Mouse (Mus musculus) E14TG2a.4 (cell line): ENCODE measurements around the gene Tenm3.
A peak's percentile ranks its signal among the peaks of the same experiment; 100 is the strongest.

Experiments
- H3K27me3 ChIP-seq: 2 replicates; pipeline ENCODE4 v1.6.1; 2014; ENCODE audit warnings: low read length, control low read depth; ENCODE audit not compliant: insufficient read depth
- H3K36me3 ChIP-seq: 2 replicates; pipeline ENCODE4 v1.6.1; 2014; ENCODE audit warnings: low read length, control low read depth; ENCODE audit not compliant: insufficient read depth
- H3K4me1 ChIP-seq: replicated peaks from 2 replicates; pipeline ENCODE4 v1.6.1; 2014; ENCODE audit warnings: low read depth, low read length, control low read depth
- H3K4me3 ChIP-seq: replicated peaks from 2 replicates; pipeline ENCODE4 v1.5.1; 2014; ENCODE audit warnings: mild to moderate bottlenecking, low read length
- H3K9me3 ChIP-seq: 2 replicates; pipeline ENCODE4 v1.6.1; 2014; ENCODE audit warnings: low read length, control low read depth
- CTCF ChIP-seq: conservative IDR thresholded peaks from 2 replicates; pipeline ENCODE4 v1.5.1; 2014; ENCODE audit warnings: low read length
- NANOG ChIP-seq: IDR thresholded peaks from 2 replicates; pipeline ENCODE4 v1.6.1; 2014; ENCODE audit warnings: borderline replicate concordance, low read length, mixed read lengths
- POU5F1 ChIP-seq: IDR thresholded peaks from 2 replicates; pipeline ENCODE4 v1.6.1; 2014; ENCODE audit warnings: low read length, borderline replicate concordance

Tenm3 gene

GRCm38 (mm10) chr8:48458373-48458772 is 385.4 kb downstream of the Tenm3 start:
- H3K4me1 ChIP-seq = peaks cover 33% of the 10 kb centered on the region
- H3K36me3 ChIP-seq = no peaks in the 10 kb centered on the region

GRCm38 (mm10) chr8:48456328-48457124 is 387.2 kb downstream of the Tenm3 start:
- no peaks in the 10 kb centered on the region for H3K27me3 ChIP-seq
- no peaks in the 10 kb centered on the region for H3K36me3 ChIP-seq
- TF ChIP-seq POU5F1 (no peak), NANOG (no peak), CTCF (no peak)
- H3K9me3 ChIP-seq = no peaks in the 10 kb centered on the region
- H3K4me3 ChIP-seq = peak overlapping the region; percentile 17; the same call in 1 of the 2 replicates
- peaks cover 33% of the 10 kb centered on the region for H3K4me1 ChIP-seq

More at GRCm38 (mm10) chr8:48458373-48458772, 385.4 kb downstream of the Tenm3 start:
- TF ChIP-seq NANOG (no peak), CTCF (no peak), POU5F1 (no peak)
- Histone ChIP-seq H3K27me3 (no peaks in the 10 kb centered on the region), H3K4me3 (no peak overlapping the region), H3K9me3 (no peaks in the 10 kb centered on the region)

- Histone ChIP-seq H3K4me1 (peaks cover 25% of the 10 kb centered on the region), H3K27me3 (no peaks in the 10 kb centered on the region), H3K4me3 (no peak overlapping the region), H3K36me3 (no peaks in the 10 kb centered on the region), H3K9me3 (no peaks in the 10 kb centered on the region)
- TF ChIP-seq NANOG = no peak
- no peak for TF ChIP-seq CTCF
- no peak for TF ChIP-seq POU5F1
Measured at GRCm38 (mm10) chr8:48451247-48451635, 392.5 kb downstream of the Tenm3 start.

GRCm38 (mm10) chr8:48450397-48451246 is 393.1 kb downstream of the Tenm3 start:
- Histone ChIP-seq H3K36me3 (no peaks in the 10 kb centered on the region), H3K4me1 (peaks cover 22% of the 10 kb centered on the region), H3K4me3 (no peak overlapping the region), H3K9me3 (no peaks in the 10 kb centered on the region), H3K27me3 (no peaks in the 10 kb centered on the region)
- TF ChIP-seq POU5F1 (no peak), CTCF (no peak), NANOG (no peak)

- Histone ChIP-seq H3K27me3 (no peaks in the 10 kb centered on the region), H3K9me3 (no peaks in the 10 kb centered on the region), H3K4me3 (0 out of 2 replicates have a peak overlapping the region, but pooled peaks have one; percentile 4), H3K36me3 (no peaks in the 10 kb centered on the region), H3K4me1 (peaks cover 22% of the 10 kb centered on the region)
- TF ChIP-seq NANOG (peak; percentile 29; the same call in 1 of the 2 replicates), CTCF (no peak)
Measured at GRCm38 (mm10) chr8:48449625-48450024, 394.1 kb downstream of the Tenm3 start.

GRCm38 (mm10) chr8:48445690-48446089 is 398.1 kb downstream of the Tenm3 start:
- Histone ChIP-seq H3K4me3 (no peak overlapping the region), H3K27me3 (no peaks in the 10 kb centered on the region)
- TF ChIP-seq CTCF = no peak
- TF ChIP-seq NANOG = no peak
- TF ChIP-seq POU5F1 = no peak

GRCm38 (mm10) chr8:48439491-48439890 is 404.3 kb downstream of the Tenm3 start:
- Histone ChIP-seq H3K4me3 (no peak overlapping the region), H3K4me1 (no peaks in the 10 kb centered on the region), H3K36me3 (no peaks in the 10 kb centered on the region), H3K9me3 (no peaks in the 10 kb centered on the region), H3K27me3 (no peaks in the 10 kb centered on the region)
- TF ChIP-seq NANOG (no peak), POU5F1 (no peak), CTCF (no peak)

More at GRCm38 (mm10) chr8:48445690-48446089, 398.1 kb downstream of the Tenm3 start:
- peaks cover 22% of the 10 kb centered on the region for H3K4me1 ChIP-seq
- H3K9me3 ChIP-seq = no peaks in the 10 kb centered on the region
- no peaks in the 10 kb centered on the region for H3K36me3 ChIP-seq

- H3K4me3 ChIP-seq = no peak overlapping the region
- no peaks in the 10 kb centered on the region for H3K4me1 ChIP-seq
- TF ChIP-seq POU5F1 = no peak
- TF ChIP-seq CTCF = no peak
- TF ChIP-seq NANOG = no peak
- no peaks in the 10 kb centered on the region for H3K27me3 ChIP-seq
- no peaks in the 10 kb centered on the region for H3K9me3 ChIP-seq
- no peaks in the 10 kb centered on the region for H3K36me3 ChIP-seq
Measured at GRCm38 (mm10) chr8:48437523-48438207, 406.1 kb downstream of the Tenm3 start.
